Mouse (Mus musculus): ENCODE measurements at regions not wholly inside any gene's neighbourhood (a gene's known extent, or its start where the extent isn't known, plus 50 kb on each side); places are given as distances from the start of the nearest gene placed in this dataset.
"Not testable (repeated sequence)": the region's sequence is repeated elsewhere in the genome, so short reads cannot be mapped to it uniquely, and the experiment has no call there.

- Histone ChIP-seq H3K4me3 (no peak overlapping the region), H3K27ac (no peak overlapping the region)
- intact Hi-C loops (cut with DNase I), result loop anchor here (5.0 to 10.0 kb wide), 2 partner anchors 46 to 89 kb away; no protein-coding TSS in a partner anchor
- TF ChIP-seq CTCF (IDR thresholded peaks at IDR 0.05), result no peak
- no peak for DNase-seq
These were observed 131.7 kb upstream of the Ube2e1 start for GRCm38 (mm10) chr14:18463230-18463873.

- DNase-seq, result peak; percentile 68
- Histone ChIP-seq H3K27ac (peak overlapping the region; percentile 49), H3K4me3 (no peak overlapping the region)
- TF ChIP-seq CTCF (IDR thresholded peaks at IDR 0.05), result no peak
- intact Hi-C loops (cut with DNase I), result loop anchor here (5.0 to 10.0 kb wide), 2 partner anchors 45 to 88 kb away; no protein-coding TSS in a partner anchor
These were observed 130.7 kb upstream of the Ube2e1 start for GRCm38 (mm10) chr14:18462381-18462780.

DNA sequence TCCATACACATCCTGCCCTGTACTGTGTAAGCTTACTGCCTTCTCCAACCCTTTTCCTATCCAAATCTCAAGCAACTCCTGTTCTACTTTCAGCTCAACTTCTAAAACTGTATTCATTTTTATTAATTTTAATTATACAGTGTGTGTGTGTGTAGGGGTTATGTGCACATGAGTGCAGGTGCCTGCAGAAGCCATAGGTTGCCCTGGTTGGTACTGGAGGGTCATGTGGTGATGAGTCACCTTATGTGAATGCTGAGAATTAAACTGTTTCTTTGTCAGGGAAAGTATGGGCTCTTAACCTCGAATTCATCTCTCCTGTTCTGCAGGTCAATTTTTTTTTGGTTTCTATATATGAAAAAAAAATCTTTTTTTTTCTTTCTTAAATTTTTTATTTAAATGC, 117.0 kb upstream of the Ube2e1 start:
- no peak for TF ChIP-seq CTCF (IDR thresholded peaks at IDR 0.05)
- H3K27ac ChIP-seq, result no peak overlapping the region
- intact Hi-C loops (cut with DNase I), result no loop called here
- no peak for DNase-seq
- H3K4me3 ChIP-seq, result no peak overlapping the region

DNA sequence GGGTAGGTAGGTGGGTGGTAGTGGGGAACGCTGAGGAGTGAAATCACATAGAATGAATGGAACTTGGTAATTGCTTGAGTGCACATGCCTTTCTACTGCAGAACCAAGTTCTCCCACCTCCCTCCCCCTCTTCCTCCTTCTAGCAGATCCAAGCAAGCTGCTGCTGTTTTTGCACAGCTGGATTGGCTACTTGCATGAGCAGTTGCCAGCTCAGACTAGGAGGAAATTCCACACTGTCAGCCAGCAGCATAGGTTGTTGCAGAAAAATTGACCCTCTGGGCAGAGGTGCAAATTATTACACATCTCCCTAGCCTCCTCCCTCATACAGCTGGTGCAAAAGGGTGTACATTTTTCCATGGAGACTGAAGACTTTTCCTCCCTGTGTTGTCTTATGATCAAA, 112.8 kb upstream of the Ube2e1 start:
- Histone ChIP-seq H3K27ac (no peak overlapping the region), H3K4me3 (no peak overlapping the region)
- no peak for DNase-seq
- TF ChIP-seq CTCF (IDR thresholded peaks at IDR 0.05), result no peak
- intact Hi-C loops (cut with DNase I), result no loop called here

DNA sequence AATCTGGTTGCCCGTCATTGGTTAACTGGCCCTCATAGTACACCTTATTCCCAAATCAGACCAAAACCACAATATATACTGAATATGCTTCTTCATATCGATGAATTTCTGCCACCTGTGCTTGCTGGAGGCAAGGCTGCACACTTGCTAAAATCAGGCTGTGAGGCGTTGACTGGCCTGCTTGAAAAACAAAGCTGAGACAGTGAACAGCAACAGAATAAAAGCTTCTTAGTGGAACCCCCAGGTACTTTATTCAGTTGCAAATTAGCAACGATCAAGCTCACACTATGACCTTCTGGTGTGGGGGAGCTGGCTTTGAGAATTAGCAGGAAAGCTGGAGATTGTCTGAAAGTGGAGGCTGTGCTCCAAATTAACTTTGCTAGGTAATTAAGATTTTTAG, 97.3 kb upstream of the Ube2e1 start:
- DNase-seq; H3K27ac ChIP-seq; intact Hi-C loops (cut with DNase I); H3K4me3 ChIP-seq: not testable (repeated sequence)

DNA sequence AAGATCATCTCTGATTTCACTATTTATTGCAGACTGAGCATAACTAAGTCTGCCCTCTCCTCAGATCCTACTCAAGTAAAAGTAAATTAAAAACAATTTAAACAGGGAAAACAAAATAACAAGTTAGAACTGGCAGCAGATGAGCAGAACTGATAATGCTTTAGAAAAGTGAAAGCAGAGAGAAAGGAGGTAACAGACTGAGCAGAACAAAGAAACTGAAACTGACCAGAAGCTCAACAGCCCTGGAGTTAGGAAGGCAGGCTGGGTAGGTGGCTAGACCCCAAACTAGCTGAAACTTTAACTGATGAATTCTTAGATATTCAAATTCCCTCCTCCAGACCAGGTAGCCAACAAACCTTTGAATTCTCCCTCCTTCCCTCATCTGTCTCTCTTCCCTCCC, 94.2 kb upstream of the Ube2e1 start:
- Histone ChIP-seq H3K4me3 (no peak overlapping the region), H3K27ac (no peak overlapping the region)
- no peak for DNase-seq
- TF ChIP-seq CTCF (IDR thresholded peaks at IDR 0.05), result no peak
- intact Hi-C loops (cut with DNase I), result no loop called here

DNA sequence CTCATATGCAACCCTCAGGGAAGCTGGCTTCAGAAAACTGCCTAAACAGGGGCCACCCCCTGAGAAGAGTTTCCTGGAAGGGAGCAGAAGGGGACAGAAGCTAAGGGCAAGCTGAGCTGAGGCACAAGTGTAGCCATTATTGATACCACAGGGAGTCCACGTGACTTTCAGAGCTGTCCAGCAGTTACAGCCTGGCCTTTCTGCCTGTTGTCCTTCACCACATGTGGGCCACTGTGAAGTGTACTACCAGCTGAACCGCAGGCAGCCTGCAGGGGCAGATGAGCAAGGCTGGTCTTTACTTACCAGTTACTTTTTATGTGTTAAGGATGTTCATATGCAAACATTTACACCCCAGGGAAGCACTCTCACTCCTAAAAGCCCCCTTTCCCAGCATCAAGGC, 85.2 kb upstream of the Ube2e1 start:
- intact Hi-C loops (cut with DNase I), result loop anchor here (1.0 to 5.0 kb wide), 2 partner anchors 41 to 45 kb away; no protein-coding TSS in a partner anchor
- peak; percentile 57 for DNase-seq
- peak; percentile 34 for TF ChIP-seq CTCF (IDR thresholded peaks at IDR 0.05)

DNA sequence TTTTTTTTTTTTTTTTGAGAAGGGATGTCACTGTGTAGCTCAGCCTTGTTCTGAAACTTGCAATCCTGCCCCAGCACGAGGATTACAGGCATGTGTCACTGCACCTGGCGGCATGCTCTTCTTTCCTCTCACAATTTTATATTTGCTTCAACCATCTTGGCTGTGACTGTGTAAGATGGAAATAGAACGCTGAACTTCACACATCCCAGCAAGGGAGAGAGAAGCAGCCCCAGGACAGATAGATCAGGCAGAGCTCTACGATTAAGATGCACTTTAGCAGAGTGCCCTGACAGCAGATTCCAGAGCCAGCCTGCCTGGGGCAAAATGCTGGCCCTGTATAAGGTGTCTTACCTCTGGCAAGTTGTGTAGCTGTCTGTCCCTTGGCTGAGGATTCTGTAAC, 84.7 kb upstream of the Ube2e1 start:
- DNase-seq, result peak; percentile 79
- no peak for TF ChIP-seq CTCF (IDR thresholded peaks at IDR 0.05)
- intact Hi-C loops (cut with DNase I), result loop anchor here (1.0 to 5.0 kb wide), 2 partner anchors 40 to 46 kb away; no protein-coding TSS in a partner anchor
- H3K27ac ChIP-seq, result peak overlapping the region; percentile 84
- no peak overlapping the region for H3K4me3 ChIP-seq

More for the DNA sequence above, 85.2 kb upstream of the Ube2e1 start:
- Histone ChIP-seq H3K27ac (peak overlapping the region; percentile 84), H3K4me3 (no peak overlapping the region)

- H3K27ac ChIP-seq, result peak overlapping the region; percentile 83
- H3K4me3 ChIP-seq, result no peak overlapping the region
- intact Hi-C loops (cut with DNase I), result no loop called here
- TF ChIP-seq CTCF (IDR thresholded peaks at IDR 0.05), result no peak
- no peak for DNase-seq
These were observed 67.3 kb upstream of the Ube2e1 start for GRCm38 (mm10) chr14:18398953-18399352.

- no peak for DNase-seq
- intact Hi-C loops (cut with DNase I), result no loop called here
- TF ChIP-seq CTCF (IDR thresholded peaks at IDR 0.05), result no peak
- no peak overlapping the region for H3K4me3 ChIP-seq
- no peak overlapping the region for H3K27ac ChIP-seq
These were observed 64.6 kb upstream of the Ube2e1 start for GRCm38 (mm10) chr14:18396206-18396764.

GRCm38 (mm10) chr14:18394071-18394745, 62.5 kb upstream of the Ube2e1 start:
- no peak for TF ChIP-seq CTCF (IDR thresholded peaks at IDR 0.05)
- DNase-seq, result no peak

GRCm38 (mm10) chr14:18391824-18392486, 60.3 kb upstream of the Ube2e1 start:
- DNase-seq, result no peak
- intact Hi-C loops (cut with DNase I), result no loop called here
- no peak for TF ChIP-seq CTCF (IDR thresholded peaks at IDR 0.05)
- H3K4me3 ChIP-seq, result no peak overlapping the region
- H3K27ac ChIP-seq, result no peak overlapping the region

More at GRCm38 (mm10) chr14:18394071-18394745, 62.5 kb upstream of the Ube2e1 start:
- Histone ChIP-seq H3K4me3 (no peak overlapping the region), H3K27ac (peak overlapping the region; percentile 58)
- intact Hi-C loops (cut with DNase I), result no loop called here

DNA sequence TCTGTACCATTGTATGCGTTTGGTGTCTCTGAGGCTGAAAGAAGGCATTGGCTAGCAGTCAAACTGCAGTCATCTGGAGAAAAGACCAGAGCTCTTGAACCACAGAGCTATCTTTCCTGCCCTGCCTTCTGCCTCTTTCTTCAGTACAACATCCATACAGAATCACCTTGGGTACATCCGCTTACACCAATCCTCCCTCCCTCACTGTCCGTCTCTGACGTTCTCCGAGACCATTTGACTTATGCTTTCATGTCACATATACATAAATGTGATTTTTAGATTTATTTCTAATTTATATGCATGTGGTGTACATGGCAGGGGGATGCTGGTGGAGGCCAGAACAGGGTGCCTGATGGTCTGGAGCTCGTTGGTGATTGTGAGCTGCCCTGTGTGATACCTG, 57.7 kb upstream of the Ube2e1 start:
- intact Hi-C loops (cut with DNase I), result no loop called here
- Histone ChIP-seq H3K27ac (no peak overlapping the region), H3K4me3 (no peak overlapping the region)
- no peak for DNase-seq
- no peak for TF ChIP-seq CTCF (IDR thresholded peaks at IDR 0.05)
